Mouse (Mus musculus): ENCODE measurements at regions not wholly inside any gene's neighbourhood (a gene's known extent, or its start where the extent isn't known, plus 50 kb on each side); places are given as distances from the start of the nearest gene placed in this dataset.

GRCm38 (mm10) chr5:106044878-106045585, 168.7 kb downstream of the Zfp326 start:
- no peaks in the 10 kb centered on the region for H3K4me1 ChIP-seq (replicated peaks; ENCODE audit: insufficient read depth, low read length)
- 83% methylated on average over 12 of the region's 12 CpGs for WGBS

DNA sequence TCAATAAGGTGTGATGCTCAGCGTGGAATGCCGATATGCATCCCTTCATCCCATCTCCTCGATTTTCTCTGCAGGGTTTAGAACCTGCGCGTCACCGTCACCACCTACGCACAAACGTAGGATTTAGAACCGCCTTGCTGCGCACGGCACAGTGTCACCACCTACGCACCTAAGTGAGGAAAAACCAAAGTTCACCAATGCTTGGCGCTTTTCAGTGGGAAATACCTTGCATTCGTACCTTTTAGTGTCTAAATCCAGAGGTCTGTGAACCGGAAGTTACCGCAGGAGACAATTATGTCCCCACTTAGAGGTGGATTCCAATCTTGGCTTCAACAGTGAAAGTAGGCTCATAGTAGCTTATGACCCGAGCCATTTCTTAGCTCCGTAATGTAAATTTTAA, 162.0 kb downstream of the Zfp326 start:
- no peaks in the 10 kb centered on the region for H3K36me3 ChIP-seq (ENCODE audit: insufficient read depth, low read length)
- 93% methylated on average over 18 of the region's 18 CpGs for WGBS

More at GRCm38 (mm10) chr5:106044878-106045585, 168.7 kb downstream of the Zfp326 start:
- Histone ChIP-seq H3K9ac (ENCODE audit: low read depth, low read length) (no peak overlapping the region), H3K36me3 (ENCODE audit: insufficient read depth, low read length) (no peaks in the 10 kb centered on the region), H3K4me3 (replicated peaks; ENCODE audit: low read depth, low read length) (no peak overlapping the region), H3K27ac (no peak overlapping the region), H3K27me3 (ENCODE audit: insufficient read depth, low read length) (no peaks in the 10 kb centered on the region), H3K9me3 (replicated peaks; ENCODE audit: low read length) (no peaks in the 10 kb centered on the region), H3K4me2 (ENCODE audit: low read length) (no peak overlapping the region)
- DNase-seq (ENCODE audit: low spot score) (no peak), ATAC-seq (replicated peaks; ENCODE audit: low FRiP score, low read depth) (no peak)
- no peak for TF ChIP-seq CTCF (IDR thresholded peaks at IDR 0.05; ENCODE audit: low read depth)

GRCm38 (mm10) chr5:106036176-106036575, 159.8 kb downstream of the Zfp326 start:
- Histone ChIP-seq H3K4me1 (replicated peaks; ENCODE audit: insufficient read depth, low read length) (no peaks in the 10 kb centered on the region), H3K4me2 (ENCODE audit: low read length) (peak overlapping the region; percentile 34), H3K9ac (ENCODE audit: low read depth, low read length) (no peak overlapping the region), H3K4me3 (replicated peaks; ENCODE audit: low read depth, low read length) (no peak overlapping the region), H3K36me3 (ENCODE audit: insufficient read depth, low read length) (no peaks in the 10 kb centered on the region), H3K9me3 (replicated peaks; ENCODE audit: low read length) (no peaks in the 10 kb centered on the region), H3K27ac (no peak overlapping the region), H3K27me3 (ENCODE audit: insufficient read depth, low read length) (no peaks in the 10 kb centered on the region)
- DNase-seq (ENCODE audit: low spot score) (peak; percentile 79), ATAC-seq (replicated peaks; ENCODE audit: low FRiP score, low read depth) (no peak; the same call in 1 of the 2 replicates)
- TF ChIP-seq CTCF (IDR thresholded peaks at IDR 0.05; ENCODE audit: low read depth) = no peak
- 28% methylated on average over 6 of the region's 6 CpGs for WGBS

More for the DNA sequence above, 162.0 kb downstream of the Zfp326 start:
- no peak overlapping the region for H3K4me2 ChIP-seq (ENCODE audit: low read length)
- H3K9ac ChIP-seq (ENCODE audit: low read depth, low read length) = no peak overlapping the region
- H3K4me3 ChIP-seq (replicated peaks; ENCODE audit: low read depth, low read length) = no peak overlapping the region
- DNase-seq (ENCODE audit: low spot score) (no peak), ATAC-seq (replicated peaks; ENCODE audit: low FRiP score, low read depth) (no peak)
- TF ChIP-seq CTCF (IDR thresholded peaks at IDR 0.05; ENCODE audit: low read depth) = no peak
- H3K4me1 ChIP-seq (replicated peaks; ENCODE audit: insufficient read depth, low read length) = no peaks in the 10 kb centered on the region
- no peaks in the 10 kb centered on the region for H3K27me3 ChIP-seq (ENCODE audit: insufficient read depth, low read length)
- no peaks in the 10 kb centered on the region for H3K9me3 ChIP-seq (replicated peaks; ENCODE audit: low read length)
- H3K27ac ChIP-seq = no peak overlapping the region

DNA sequence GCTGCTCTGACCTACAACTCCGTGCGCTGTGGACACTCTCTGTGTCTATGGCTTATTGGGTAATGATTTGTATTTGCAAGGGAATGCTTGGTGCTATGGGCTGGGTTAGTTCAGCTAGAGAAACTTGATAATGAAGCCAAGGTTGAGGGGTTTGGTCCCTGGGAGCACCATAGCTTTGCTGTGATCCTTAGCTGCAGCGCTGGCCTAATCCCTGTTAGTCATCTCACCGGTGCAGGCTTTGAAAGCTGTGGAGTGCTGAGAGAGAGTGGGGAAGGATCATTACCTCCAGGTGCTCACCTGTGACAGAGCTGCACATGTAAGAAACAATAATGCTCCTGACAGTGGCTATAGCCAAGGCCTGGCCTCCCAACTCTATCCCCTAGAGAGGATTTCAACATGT, 156.6 kb downstream of the Zfp326 start:
- DNase-seq (ENCODE audit: low spot score) = no peak
- ATAC-seq (replicated peaks; ENCODE audit: low FRiP score, low read depth) = no peak
- H3K36me3 ChIP-seq (ENCODE audit: insufficient read depth, low read length) = no peaks in the 10 kb centered on the region
- H3K9me3 ChIP-seq (replicated peaks; ENCODE audit: low read length) = no peaks in the 10 kb centered on the region
- no peak overlapping the region for H3K27ac ChIP-seq
- no peak overlapping the region for H3K4me3 ChIP-seq (replicated peaks; ENCODE audit: low read depth, low read length)
- no peaks in the 10 kb centered on the region for H3K27me3 ChIP-seq (ENCODE audit: insufficient read depth, low read length)
- WGBS = 69% methylated on average over 4 of the region's 4 CpGs
- TF ChIP-seq CTCF (IDR thresholded peaks at IDR 0.05; ENCODE audit: low read depth) = no peak
- H3K9ac ChIP-seq (ENCODE audit: low read depth, low read length) = no peak overlapping the region
- H3K4me1 ChIP-seq (replicated peaks; ENCODE audit: insufficient read depth, low read length) = no peaks in the 10 kb centered on the region
- H3K4me2 ChIP-seq (ENCODE audit: low read length) = no peak overlapping the region

GRCm38 (mm10) chr5:106026861-106027260, 150.5 kb downstream of the Zfp326 start:
- Histone ChIP-seq H3K4me3 (replicated peaks; ENCODE audit: low read depth, low read length) (no peak overlapping the region), H3K9ac (ENCODE audit: low read depth, low read length) (no peak overlapping the region), H3K9me3 (replicated peaks; ENCODE audit: low read length) (no peaks in the 10 kb centered on the region), H3K36me3 (ENCODE audit: insufficient read depth, low read length) (no peaks in the 10 kb centered on the region), H3K27me3 (ENCODE audit: insufficient read depth, low read length) (no peaks in the 10 kb centered on the region), H3K27ac (no peak overlapping the region), H3K4me1 (replicated peaks; ENCODE audit: insufficient read depth, low read length) (no peaks in the 10 kb centered on the region), H3K4me2 (ENCODE audit: low read length) (no peak overlapping the region)
- DNase-seq (ENCODE audit: low spot score) (no peak), ATAC-seq (replicated peaks; ENCODE audit: low FRiP score, low read depth) (no peak)
- WGBS = 52% methylated on average over 2 of the region's 2 CpGs
- TF ChIP-seq CTCF (IDR thresholded peaks at IDR 0.05; ENCODE audit: low read depth) = no peak

- H3K4me2 ChIP-seq (ENCODE audit: low read length) = no peak overlapping the region
- TF ChIP-seq CTCF (IDR thresholded peaks at IDR 0.05; ENCODE audit: low read depth) = no peak
Observed at GRCm38 (mm10) chr5:106004292-106004917, 128.0 kb downstream of the Zfp326 start.

More at GRCm38 (mm10) chr5:106004292-106004917, 128.0 kb downstream of the Zfp326 start:
- no peak overlapping the region for H3K27ac ChIP-seq
- 0 out of 2 replicates have a peak, but pooled peaks cover 7% of the 10 kb centered on the region for H3K4me1 ChIP-seq (replicated peaks; ENCODE audit: insufficient read depth, low read length)
- H3K4me3 ChIP-seq (replicated peaks; ENCODE audit: low read depth, low read length) = no peak overlapping the region
- no peaks in the 10 kb centered on the region for H3K9me3 ChIP-seq (replicated peaks; ENCODE audit: low read length)
- peak; percentile 14 for DNase-seq (ENCODE audit: low spot score)
- H3K36me3 ChIP-seq (ENCODE audit: insufficient read depth, low read length) = no peaks in the 10 kb centered on the region
- H3K27me3 ChIP-seq (ENCODE audit: insufficient read depth, low read length) = no peaks in the 10 kb centered on the region
- no peak for ATAC-seq (replicated peaks; ENCODE audit: low FRiP score, low read depth)
- WGBS = 25% methylated on average over 16 of the region's 16 CpGs
- H3K9ac ChIP-seq (ENCODE audit: low read depth, low read length) = no peak overlapping the region
